Mouse (Mus musculus) lung, embryonic 15.5 days (tissue): ENCODE data around the gene Rbp1. TPM values are rescaled to one million over a fixed set of nuclear protein-coding genes. Genes with fewer than 3 reads are reported as not detected.

ENCODE experiments used
- ATAC-seq: fragments of 200-750 bp; cut with Nextera tagmentation; 2 replicates; pipeline ENCODE4 v1.8.0; 2017; ENCODE audit warnings: moderate number of reproducible peaks, borderline replicate concordance; ENCODE audit not compliant: low FRiP score, low TSS enrichment; ENCODE audit errors: extremely low read depth
- H3K27ac ChIP-seq: fragments of 300-500 bp; sonication (generic); 2 replicates; pipeline ENCODE4 v1.5.1; 2015; ENCODE audit warnings: moderate library complexity, mild to moderate bottlenecking, inconsistent platforms
- H3K27me3 ChIP-seq: fragments of 300-500 bp; sonication (generic); 2 replicates; pipeline ENCODE4 v1.6.1; 2015; ENCODE audit warnings: inconsistent platforms
- H3K36me3 ChIP-seq: fragments of 300-500 bp; sonication (generic); 2 replicates; pipeline ENCODE4 v1.6.1; 2015; ENCODE audit warnings: inconsistent platforms
- H3K4me1 ChIP-seq: fragments of 300-500 bp; sonication (generic); 2 replicates; pipeline ENCODE4 v1.6.1; 2015; ENCODE audit warnings: inconsistent platforms
- H3K4me2 ChIP-seq: fragments of 300-500 bp; sonication (generic); 2 replicates; pipeline ENCODE4 v1.6.1; 2015; ENCODE audit warnings: inconsistent platforms, mild to moderate bottlenecking, moderate library complexity
- H3K4me3 ChIP-seq: fragments of 300-500 bp; sonication (generic); 2 replicates; pipeline ENCODE4 v1.5.1; 2015; ENCODE audit warnings: mild to moderate bottlenecking, inconsistent platforms
- H3K9ac ChIP-seq: fragments of 300-500 bp; sonication (generic); 2 replicates; pipeline ENCODE4 v1.6.1; 2015; ENCODE audit warnings: inconsistent platforms
- H3K9me3 ChIP-seq: fragments of 300-500 bp; sonication (generic); 2 replicates; pipeline ENCODE4 v1.6.1; 2016; ENCODE audit warnings: inconsistent platforms
- WGBS: fragments of 180-500 bp; shearing (Covaris S2); methylation state at CpG from one replicate; pipeline ENCODE4 v1.1.7; 2015; 5-methylcytosine and 5-hydroxymethylcytosine counted together
- polyA plus RNA-seq: library from polyadenylated mRNA; unstranded; fragments of >200 nt; fragmentation: Nextera tagmentation; extraction: Ambion mirVana; gene quantifications from 2 replicates; pipeline ENCODE4 v1.2.1, GENCODE M21; 2015

Rbp1 gene
- polyA plus RNA-seq, 1 experiment from 2014 or later = 103 TPM

DNA sequence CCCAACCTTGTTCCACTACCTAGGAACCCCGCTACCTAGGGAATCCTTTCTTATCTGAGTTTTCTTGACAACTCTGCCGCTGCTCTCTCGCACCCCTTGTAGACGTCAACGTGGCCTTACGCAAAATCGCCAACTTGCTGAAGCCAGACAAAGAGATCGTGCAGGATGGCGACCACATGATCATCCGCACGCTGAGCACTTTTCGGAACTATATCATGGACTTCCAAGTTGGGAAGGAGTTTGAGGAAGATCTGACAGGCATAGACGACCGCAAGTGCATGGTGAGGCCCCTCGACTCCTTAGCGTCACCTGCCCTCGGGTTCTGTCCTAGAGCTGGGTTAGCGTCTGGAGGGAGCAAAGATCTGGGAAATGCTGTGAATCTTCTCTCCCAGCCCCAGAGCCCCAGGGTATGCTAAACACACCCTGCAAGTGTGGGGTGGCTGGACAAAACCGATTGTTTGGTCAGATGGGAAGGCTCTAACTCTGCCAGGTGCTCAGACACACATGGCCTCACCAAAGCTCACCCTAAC is 2.7 kb downstream of the Rbp1 start:
- peak overlapping the region; percentile 54 for H3K27ac ChIP-seq
- 6% methylated on average over 19 of the region's 19 CpGs for WGBS

DNA sequence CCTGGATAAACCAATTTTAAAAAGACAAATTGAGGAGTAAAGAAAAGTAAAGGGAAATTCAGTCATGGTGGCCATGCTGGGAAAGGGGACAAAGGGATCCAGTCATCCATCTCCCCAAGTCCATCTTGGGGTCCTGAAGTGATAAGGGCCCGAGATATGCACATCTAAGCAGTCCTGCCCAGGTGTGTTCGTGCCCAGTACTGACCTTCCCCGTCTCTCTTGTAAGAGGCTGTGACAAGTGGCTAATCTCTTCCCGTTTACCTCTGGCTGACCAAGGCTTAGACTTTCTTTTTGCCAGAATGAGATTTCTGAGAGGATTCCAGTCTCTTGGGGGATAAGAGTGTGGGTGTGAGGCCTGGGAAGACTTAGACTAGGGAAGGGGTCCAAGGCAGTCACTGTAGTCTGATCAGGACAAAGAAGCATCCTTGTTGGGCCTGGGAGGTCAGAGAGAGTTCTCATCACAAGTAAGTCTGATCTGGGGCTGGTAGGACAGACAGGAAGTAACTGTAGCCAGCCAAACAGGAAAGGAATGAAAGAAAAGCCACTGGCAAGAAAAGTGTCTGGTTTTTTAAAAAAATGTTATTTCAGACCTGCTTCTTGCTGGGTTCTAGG is 5.3 kb downstream of the Rbp1 start:
- H3K27ac ChIP-seq = peak overlapping the region; percentile 88
- no peak for ATAC-seq
- peaks cover 58% of the 10 kb centered on the region for H3K4me1 ChIP-seq
- H3K36me3 ChIP-seq = no peaks in the 10 kb centered on the region
- no peaks in the 10 kb centered on the region for H3K9me3 ChIP-seq
- peak overlapping the region; percentile 72 for H3K4me2 ChIP-seq
- H3K27me3 ChIP-seq = no peaks in the 10 kb centered on the region
- WGBS = 44% methylated on average over 4 of the region's 4 CpGs
- H3K4me3 ChIP-seq = no peak overlapping the region
- H3K9ac ChIP-seq = no peak overlapping the region

More for the DNA sequence above, 2.7 kb downstream of the Rbp1 start:
- Histone ChIP-seq H3K9ac (peak overlapping the region; percentile 60), H3K4me1 (peaks cover 47% of the 10 kb centered on the region), H3K4me2 (peak overlapping the region; percentile 72), H3K4me3 (peak overlapping the region; percentile 59), H3K36me3 (no peaks in the 10 kb centered on the region), H3K27me3 (no peaks in the 10 kb centered on the region), H3K9me3 (no peaks in the 10 kb centered on the region)
- ATAC-seq = no peak

DNA sequence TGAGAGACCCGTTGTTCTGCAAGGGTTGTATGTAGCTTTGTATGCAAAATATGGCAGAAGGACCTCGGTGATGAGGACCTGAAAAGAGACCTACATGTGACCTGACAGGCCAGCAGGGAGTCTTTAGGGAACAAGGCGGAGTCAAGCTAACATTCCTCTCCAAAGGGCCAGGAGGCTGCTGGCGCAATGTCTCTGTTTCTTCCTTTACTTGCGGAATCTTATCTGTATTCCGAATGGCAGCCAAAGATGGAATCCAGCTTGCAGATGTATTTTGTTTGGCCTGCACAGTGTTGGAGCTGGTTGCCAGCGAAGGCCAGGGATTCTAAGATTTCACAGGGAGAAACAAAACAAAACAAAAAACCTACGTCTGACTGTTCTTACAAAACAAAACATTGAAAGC is 6.0 kb downstream of the Rbp1 start:
- Histone ChIP-seq H3K9ac (no peak overlapping the region), H3K27ac (peak overlapping the region; percentile 88), H3K4me1 (peaks cover 62% of the 10 kb centered on the region)

DNA sequence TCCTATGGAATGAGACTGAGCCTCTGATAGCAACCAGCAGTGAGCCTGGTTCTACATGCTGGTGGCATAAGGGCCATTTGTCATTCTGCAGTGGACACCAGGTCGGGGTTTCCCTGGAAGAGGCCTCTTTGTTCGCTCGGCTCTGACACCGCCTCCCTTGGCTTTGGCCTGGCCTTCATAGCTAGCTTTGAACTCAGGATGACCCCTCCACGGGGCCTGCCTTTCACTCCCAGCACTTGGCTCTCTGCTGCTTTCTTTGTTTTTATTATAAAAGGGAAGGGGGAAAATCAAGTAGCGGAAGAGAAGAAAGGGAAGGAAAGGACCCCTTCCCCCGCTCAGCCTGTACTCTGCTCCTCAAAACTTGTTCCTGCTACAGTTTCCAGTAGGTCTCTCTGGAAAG is 7.0 kb downstream of the Rbp1 start:
- Histone ChIP-seq H3K27ac (peak overlapping the region; percentile 88), H3K9me3 (no peaks in the 10 kb centered on the region), H3K27me3 (no peaks in the 10 kb centered on the region), H3K36me3 (0 out of 2 replicates have a peak, but pooled peaks cover 3% of the 10 kb centered on the region), H3K4me3 (0 out of 2 replicates have a peak overlapping the region, but pooled peaks have one; percentile 7), H3K4me2 (peak overlapping the region; percentile 72), H3K9ac (no peak overlapping the region), H3K4me1 (peaks cover 57% of the 10 kb centered on the region)
- WGBS = 5% methylated on average over 7 of the region's 7 CpGs
- ATAC-seq = peak; percentile 78

More for the DNA sequence above, 6.0 kb downstream of the Rbp1 start:
- Histone ChIP-seq H3K36me3 (no peaks in the 10 kb centered on the region), H3K27me3 (no peaks in the 10 kb centered on the region), H3K9me3 (no peaks in the 10 kb centered on the region), H3K4me2 (peak overlapping the region; percentile 72), H3K4me3 (no peak overlapping the region)
- WGBS = 35% methylated on average over 8 of the region's 8 CpGs
- peak; percentile 37; the same call in 1 of the 2 replicates for ATAC-seq

DNA sequence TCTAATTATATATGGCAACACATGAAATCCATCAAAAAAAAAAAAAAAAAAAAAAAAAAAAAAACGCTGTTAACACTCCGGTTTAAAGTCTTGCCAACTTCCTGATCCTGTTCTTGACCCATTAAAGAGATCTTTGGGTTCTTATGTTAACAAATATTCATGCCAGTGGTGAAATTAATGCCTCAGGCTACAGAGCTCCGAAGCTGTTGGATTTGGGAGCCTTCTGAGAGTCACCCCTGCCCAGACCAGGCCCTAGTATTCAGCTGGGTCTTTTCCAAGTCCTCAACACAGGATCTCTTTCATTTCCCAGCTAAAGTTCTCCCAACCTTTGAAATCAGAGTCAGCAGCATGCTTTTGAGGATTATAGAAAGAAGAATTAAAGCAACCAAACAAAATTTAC is 7.8 kb downstream of the Rbp1 start:
- Histone ChIP-seq H3K4me3 (no peak overlapping the region), H3K36me3 (0 out of 2 replicates have a peak, but pooled peaks cover 6% of the 10 kb centered on the region), H3K9me3 (no peaks in the 10 kb centered on the region), H3K4me2 (no peak overlapping the region), H3K4me1 (peaks cover 56% of the 10 kb centered on the region), H3K27me3 (no peaks in the 10 kb centered on the region), H3K9ac (no peak overlapping the region), H3K27ac (peak overlapping the region; percentile 88)
- WGBS = 11% methylated on average over 3 of the region's 3 CpGs
- no peak for ATAC-seq

DNA sequence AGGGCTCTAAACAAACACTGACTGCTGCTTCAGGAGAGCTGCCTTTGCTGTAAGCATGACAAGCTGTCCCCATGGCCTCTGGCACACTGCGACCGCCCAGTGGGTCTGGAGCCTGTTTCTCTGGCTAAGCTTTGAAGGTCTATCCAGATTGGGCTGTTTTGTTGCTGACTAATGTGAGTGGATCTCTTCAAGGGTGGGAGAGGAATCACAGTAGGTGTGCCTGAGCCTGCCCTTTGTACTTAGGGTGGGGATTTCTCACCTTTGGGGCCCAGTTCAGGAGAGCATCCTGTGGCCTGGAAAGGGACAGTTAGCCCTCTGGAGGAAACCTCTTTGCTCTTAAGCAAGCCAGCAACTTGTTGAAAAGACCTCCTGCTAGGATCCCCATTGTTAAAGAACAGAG is 10.3 kb downstream of the Rbp1 start:
- H3K9ac ChIP-seq = no peak overlapping the region
- 0 out of 2 replicates have a peak, but pooled peaks cover 8% of the 10 kb centered on the region for H3K36me3 ChIP-seq
- no peaks in the 10 kb centered on the region for H3K27me3 ChIP-seq
- no peak overlapping the region for H3K4me2 ChIP-seq
- H3K4me1 ChIP-seq = peaks cover 38% of the 10 kb centered on the region
- 70% methylated on average over 2 of the region's 2 CpGs for whole genome bisulfite sequencing
- no peaks in the 10 kb centered on the region for H3K9me3 ChIP-seq
- H3K27ac ChIP-seq = no peak overlapping the region
- ATAC-seq = no peak
- no peak overlapping the region for H3K4me3 ChIP-seq

DNA sequence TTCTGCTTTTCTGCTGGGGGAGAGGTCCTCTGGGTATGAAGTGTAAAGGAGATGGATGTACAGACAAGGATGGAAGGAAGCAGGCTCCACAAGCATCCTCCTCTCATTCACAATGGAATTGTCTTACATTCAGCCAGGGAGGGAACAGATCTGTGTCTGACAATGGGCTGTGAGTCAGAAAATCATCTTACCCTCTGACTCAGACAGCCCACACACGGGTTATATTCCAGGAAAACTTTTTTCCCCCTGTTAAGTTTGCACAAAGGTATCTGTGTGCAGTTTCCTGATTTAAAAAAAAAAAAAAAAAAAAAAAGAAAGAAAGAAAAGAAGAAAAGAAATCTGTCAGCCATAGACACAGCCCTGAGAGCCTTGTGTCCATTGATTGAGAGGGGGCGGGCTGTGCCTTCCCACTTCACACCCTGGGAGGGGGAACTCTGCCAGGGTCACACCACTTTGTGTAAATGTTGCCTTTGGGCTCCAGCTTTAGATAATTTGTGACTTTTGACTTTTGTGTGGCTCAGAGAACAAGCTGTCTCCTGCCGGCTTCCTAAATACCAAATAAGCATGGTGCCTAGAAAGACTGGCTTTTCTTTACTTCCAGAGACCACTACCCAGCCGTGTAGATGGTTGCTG is 11.3 kb downstream of the Rbp1 start:
- ATAC-seq = no peak
- H3K27ac ChIP-seq = no peak overlapping the region
- no peaks in the 10 kb centered on the region for H3K27me3 ChIP-seq
- H3K4me1 ChIP-seq = peaks cover 28% of the 10 kb centered on the region
- H3K9ac ChIP-seq = no peak overlapping the region
- H3K4me3 ChIP-seq = no peak overlapping the region
- 0 out of 2 replicates have a peak, but pooled peaks cover 8% of the 10 kb centered on the region for H3K36me3 ChIP-seq
- no peaks in the 10 kb centered on the region for H3K9me3 ChIP-seq
- WGBS = 33% methylated on average over 4 of the region's 4 CpGs
- no peak overlapping the region for H3K4me2 ChIP-seq

DNA sequence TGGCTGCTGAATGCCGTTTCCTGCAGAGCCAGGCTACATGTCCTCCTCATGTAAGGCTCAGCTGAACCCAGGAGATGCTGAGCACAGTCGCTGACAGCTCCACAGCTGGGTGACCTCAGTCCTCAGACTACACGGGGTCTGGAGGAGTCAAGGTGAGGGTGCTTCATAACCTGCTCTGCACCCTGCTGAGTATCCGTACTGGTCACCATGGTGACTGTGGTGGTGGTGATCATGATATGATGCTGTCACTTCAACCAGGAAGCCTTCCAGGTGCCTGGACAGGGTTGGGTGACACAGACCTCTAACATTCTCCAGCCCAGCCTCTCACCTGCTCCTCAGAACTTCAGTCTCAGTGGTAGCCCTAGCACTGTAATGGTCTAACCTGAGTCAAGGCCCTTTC is 15.1 kb downstream of the Rbp1 start:
- ATAC-seq = no peak
- H3K27ac ChIP-seq = no peak overlapping the region
- no peak overlapping the region for H3K4me3 ChIP-seq
- 71% methylated on average over 4 of the region's 4 CpGs for WGBS
- H3K9ac ChIP-seq = no peak overlapping the region
- peaks cover 5% of the 10 kb centered on the region; the same call in 1 of the 2 replicates for H3K4me1 ChIP-seq
- H3K9me3 ChIP-seq = no peaks in the 10 kb centered on the region
- no peak overlapping the region for H3K4me2 ChIP-seq
- 0 out of 2 replicates have a peak, but pooled peaks cover 8% of the 10 kb centered on the region for H3K36me3 ChIP-seq
- no peaks in the 10 kb centered on the region for H3K27me3 ChIP-seq

DNA sequence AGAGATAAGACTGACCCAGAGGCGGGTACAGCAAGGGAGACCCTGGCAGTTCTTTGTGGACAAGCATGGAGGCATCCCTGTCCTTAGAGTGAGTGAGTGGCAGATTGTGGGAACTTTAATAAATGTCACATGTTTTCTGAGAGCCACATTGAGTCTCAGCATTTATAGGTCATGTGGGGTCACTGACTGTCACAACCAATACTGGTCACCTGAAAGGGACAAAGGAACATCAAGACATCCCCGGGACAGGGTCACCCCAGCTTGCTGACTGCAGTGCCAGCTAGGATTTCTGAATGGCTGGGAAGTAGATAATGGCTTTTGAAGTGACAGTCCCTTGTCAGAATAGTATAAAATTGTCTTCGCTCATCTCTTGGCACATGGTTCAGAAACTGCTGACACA is 16.3 kb downstream of the Rbp1 start:
- H3K9me3 ChIP-seq = no peaks in the 10 kb centered on the region
- ATAC-seq = no peak
- no peak overlapping the region for H3K27ac ChIP-seq
- H3K4me3 ChIP-seq = no peak overlapping the region
- no peak overlapping the region for H3K9ac ChIP-seq
- 51% methylated on average over 3 of the region's 3 CpGs for WGBS
- no peak overlapping the region for H3K4me2 ChIP-seq
- H3K27me3 ChIP-seq = no peaks in the 10 kb centered on the region
- 0 out of 2 replicates have a peak, but pooled peaks cover 11% of the 10 kb centered on the region for H3K36me3 ChIP-seq
- H3K4me1 ChIP-seq = no peaks in the 10 kb centered on the region

DNA sequence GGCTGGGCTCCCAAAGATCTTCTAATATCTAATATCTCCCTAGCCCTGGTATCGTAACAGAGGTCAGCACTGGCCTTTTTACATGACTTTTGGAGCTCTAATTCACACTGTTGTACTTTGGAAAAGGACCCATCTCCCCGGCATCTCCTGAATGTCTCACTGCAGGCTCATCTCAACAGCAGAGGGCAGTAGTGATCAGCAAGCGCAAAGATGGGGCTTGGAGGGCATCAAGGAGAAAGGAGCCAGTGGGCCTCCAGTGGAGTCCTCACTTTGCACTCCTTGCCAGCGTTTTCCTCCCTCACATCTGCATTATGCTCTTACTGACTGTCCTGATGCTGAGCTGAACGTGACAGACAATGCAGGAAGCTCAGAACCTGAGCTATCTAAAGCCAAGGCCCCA is 19.9 kb downstream of the Rbp1 start:
- no peak for ATAC-seq
- Histone ChIP-seq H3K9ac (no peak overlapping the region), H3K9me3 (no peaks in the 10 kb centered on the region)

DNA sequence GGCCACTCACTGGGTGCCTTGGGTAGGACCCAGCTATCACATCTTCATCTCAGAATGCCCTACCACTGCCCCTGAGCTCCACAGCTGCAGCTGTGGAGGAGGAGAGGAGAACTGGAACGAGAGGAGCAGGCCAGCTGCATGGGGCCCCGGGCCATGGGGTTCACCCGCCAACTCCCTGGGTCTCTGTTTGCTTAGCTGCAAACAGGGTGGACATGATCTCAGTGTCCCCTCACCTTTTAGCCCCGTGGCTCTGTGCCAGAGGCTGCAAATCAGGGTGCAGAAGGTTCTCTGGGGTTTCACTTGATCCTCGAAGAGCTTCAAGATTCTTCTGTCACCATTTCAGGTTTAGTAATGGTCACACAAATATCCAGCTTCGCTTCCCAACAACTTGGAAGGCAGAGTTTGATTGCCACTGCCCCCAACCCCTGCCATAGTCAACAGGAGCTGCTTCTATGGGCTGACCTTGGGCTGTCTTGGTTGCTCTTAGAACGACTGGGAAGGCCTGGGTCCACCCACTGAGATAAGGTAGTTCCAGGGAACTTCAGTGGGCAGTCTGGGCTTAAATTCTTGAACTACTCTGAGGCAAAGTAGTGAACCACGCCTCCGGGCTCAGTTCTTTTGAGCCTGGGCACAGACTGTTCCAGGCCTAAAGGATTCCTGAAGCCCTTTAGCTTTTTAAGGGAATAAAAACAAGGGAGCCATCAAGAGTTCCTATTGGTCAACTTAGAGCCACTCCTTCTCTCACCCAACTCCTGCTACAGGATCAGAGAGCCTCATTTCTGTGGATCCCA is 22.8 kb downstream of the Rbp1 start:
- no peak overlapping the region for H3K9ac ChIP-seq
- H3K27ac ChIP-seq = no peak overlapping the region
- peaks cover 26% of the 10 kb centered on the region for H3K36me3 ChIP-seq
- no peaks in the 10 kb centered on the region for H3K27me3 ChIP-seq
- H3K9me3 ChIP-seq = no peaks in the 10 kb centered on the region
- ATAC-seq = no peak
- H3K4me3 ChIP-seq = no peak overlapping the region
- H3K4me2 ChIP-seq = no peak overlapping the region
- H3K4me1 ChIP-seq = no peaks in the 10 kb centered on the region
- WGBS = 78% methylated on average over 9 of the region's 9 CpGs

More for the DNA sequence above, 19.9 kb downstream of the Rbp1 start:
- H3K4me2 ChIP-seq = no peak overlapping the region
- no peaks in the 10 kb centered on the region for H3K4me1 ChIP-seq
- H3K27me3 ChIP-seq = no peaks in the 10 kb centered on the region
- no peak overlapping the region for H3K27ac ChIP-seq
- peaks cover 26% of the 10 kb centered on the region for H3K36me3 ChIP-seq
- WGBS = 46% methylated on average over 5 of the region's 5 CpGs
- no peak overlapping the region for H3K4me3 ChIP-seq
